Mouse (Mus musculus): ENCODE measurements around the gene A830018L16Rik.
"Not testable (repeated sequence)": the region's sequence is repeated elsewhere in the genome, so short reads cannot be mapped to it uniquely, and the experiment has no call there.

The A830018L16Rik gene

GRCm38 (mm10) chr1:12008789-12009550, 595.1 kb downstream of the A830018L16Rik start:
- no peak for DNase-seq

- DNase-seq: no peak
These were observed 595.6 kb downstream of the A830018L16Rik start for GRCm38 (mm10) chr1:12009551-12009846.

- DNase-seq: no peak
These were observed 596.7 kb downstream of the A830018L16Rik start for GRCm38 (mm10) chr1:12010607-12011006.

- DNase-seq: not testable (repeated sequence)
These were observed 606.7 kb downstream of the A830018L16Rik start for GRCm38 (mm10) chr1:12020646-12021045.
